Mouse (Mus musculus) left cerebral cortex, postnatal 36 days (tissue): ENCODE data around the gene Anks1. TPM values are rescaled to one million over a fixed set of nuclear protein-coding genes. Genes with fewer than 3 reads are reported as not detected.

Experiments used
- DNase-seq, 2 experiments: peaks; one replicate each; pipeline ENCODE4 v3.0.0; 2021 to 2022; ENCODE audit warnings: low spot score in 2 of 2, mixed read lengths in 1 of 2
- intact Hi-C: fragments of 180-260 bp; cut with DNase I; formaldehyde crosslinking; loops from one replicate; pipeline ENCODE4 v1.15.1; 2025
- total RNA-seq, 2 experiments: library from RNA; stranded (reverse); gene quantifications; 2 replicates each; pipeline ENCODE4 v1.2.3; 2021

Gene Anks1
- total RNA-seq = 10 to 100 TPM; 34.5 to 42.3 TPM

DNA sequence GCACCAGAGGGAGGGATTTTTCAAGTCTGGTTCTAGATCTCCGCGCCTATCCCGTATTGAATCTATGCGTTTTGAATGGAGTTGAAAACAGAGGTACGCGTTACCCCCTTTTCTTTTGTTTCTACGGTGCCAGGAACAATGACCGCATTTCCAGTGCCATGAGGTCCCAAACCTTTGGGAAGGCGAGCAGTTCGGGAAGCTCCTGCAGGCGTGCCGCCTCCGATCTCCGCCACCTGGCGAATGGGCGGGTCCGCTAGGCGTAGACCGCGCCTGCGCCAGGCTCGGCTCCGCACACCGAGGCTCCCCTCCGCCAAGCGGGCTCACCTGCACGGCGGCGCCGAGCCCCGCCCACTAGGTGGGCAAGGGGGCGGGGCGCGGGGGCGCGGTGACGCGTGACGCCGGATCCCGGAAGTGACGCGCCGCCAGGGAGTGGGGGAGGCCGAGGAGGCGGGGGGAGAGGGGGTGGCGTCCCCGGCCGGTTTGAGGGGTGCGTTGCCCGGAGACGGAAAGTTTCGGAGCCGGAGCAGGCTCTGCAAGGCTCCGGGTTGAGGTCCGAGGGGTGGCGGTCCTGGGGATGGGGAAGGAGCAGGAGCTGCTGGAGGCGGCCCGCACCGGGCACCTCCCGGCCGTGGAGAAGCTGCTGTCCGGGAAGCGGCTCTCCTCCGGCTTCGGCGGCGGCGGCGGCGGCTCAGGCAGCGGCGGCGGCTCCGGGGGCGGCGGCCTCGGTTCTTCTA lies at the start of gene Anks1:
Anks1 (plus strand) TSS at position 419 of the 734 bp plus-strand sequence.
- intact Hi-C loops = loop anchor here (5.0 kb wide), 2 partner anchors 67 to 68 kb away; no protein-coding TSS in a partner anchor
- peak; percentile 82 to 84 for DNase-seq

DNA sequence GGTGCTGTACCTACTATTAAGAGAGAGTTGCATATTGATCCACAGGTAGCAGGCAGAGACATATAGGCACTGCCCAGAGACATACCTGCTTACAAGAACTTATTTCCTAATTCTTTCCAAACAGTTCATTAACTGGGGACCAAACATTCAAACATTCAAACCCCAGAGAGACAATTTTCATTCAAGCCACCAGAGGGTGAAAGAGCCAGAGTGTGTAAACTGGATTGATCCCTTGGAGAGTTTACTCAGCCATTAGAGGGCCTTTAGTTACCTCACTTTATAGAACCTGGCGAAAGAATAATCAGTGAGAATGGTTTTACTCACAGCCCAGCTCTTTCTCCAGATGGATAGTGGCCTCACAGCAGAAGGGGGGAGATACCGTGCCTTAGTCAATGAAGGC lies 43.6 kb upstream of the Anks1 start:
- no peak for DNase-seq

DNA sequence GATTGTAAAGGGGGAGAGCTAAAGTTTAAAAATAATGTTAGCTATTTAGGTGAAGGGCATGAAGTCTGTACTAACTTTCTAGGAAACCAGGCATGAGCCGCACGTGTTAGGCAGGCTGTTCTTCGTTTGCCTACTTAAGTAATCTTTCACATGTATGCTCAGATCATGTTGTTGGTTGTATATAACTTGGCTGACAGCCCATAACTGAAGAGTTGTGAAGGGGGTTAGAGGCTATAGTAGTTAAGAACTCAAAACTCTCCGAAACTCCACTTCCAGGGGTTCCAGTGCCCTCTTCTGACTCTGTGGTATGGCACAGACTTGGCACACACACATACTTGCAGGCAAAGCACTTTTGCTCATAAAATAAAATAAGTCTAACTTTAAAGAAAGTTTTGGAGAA lies 42.4 kb upstream of the Anks1 start:
- intact Hi-C loops = no loop called here
- no peak for DNase-seq

More for the DNA sequence above, 43.6 kb upstream of the Anks1 start:
- intact Hi-C loops = no loop called here

DNA sequence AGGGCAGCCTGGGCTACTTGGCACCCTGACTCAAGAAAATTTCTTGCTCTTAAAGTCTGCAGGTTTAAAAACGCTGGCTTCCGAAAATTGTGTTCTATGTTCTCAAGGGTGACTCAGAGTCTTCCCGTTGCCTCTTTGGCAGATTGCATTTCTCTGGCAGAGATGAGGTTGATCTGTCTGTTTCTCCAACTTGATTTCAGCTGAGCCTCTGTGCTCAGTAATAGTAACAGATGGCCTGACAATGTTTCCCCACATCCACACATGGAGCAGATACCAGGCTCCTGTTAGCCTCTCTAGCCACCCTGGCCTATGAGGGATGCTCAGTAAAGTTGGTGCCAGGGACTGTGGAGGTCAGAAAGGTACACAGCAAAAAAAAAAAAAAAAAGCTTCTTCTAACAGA lies 37.3 kb upstream of the Anks1 start:
- DNase-seq = peak; percentile 20 to 31
- intact Hi-C loops = no loop called here

DNA sequence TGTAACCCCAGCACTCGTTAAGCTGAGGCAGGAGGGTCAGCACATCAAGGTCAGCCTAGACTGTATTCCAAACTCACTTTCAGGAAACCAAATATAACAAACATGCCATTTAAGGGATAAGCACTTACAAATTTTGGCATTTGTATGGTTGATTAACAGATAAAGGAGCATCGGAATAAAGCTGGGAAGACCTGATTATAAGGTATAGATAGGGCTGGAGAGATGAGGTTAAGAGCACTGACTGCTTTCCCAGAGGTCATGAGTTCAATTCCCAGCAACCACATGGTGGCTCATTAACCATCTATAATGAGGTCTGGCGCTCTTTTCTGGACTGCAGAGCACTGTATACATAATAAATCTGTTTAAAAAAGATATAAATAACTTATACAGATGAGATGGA lies 35.5 kb upstream of the Anks1 start:
- no peak for DNase-seq
- intact Hi-C loops = no loop called here

DNA sequence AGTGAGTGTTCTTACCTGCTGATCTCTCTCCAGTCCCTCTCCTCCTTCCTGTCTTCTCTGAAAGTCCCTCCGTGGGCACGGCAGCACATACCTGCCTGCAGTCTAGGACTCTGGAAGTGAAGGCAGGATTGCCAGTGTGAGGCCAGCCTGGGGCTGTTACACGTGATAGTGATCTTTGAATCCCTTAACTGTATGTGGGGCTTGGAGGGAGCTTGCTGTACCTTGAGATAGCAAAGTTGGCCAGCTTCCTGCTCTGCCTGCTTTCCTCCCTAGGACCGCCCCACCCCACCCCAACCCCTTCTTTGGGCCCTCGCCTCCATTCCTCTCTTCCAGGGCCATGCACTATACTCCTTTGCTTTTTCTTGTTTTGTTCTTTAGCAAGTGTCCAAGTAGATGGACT lies 34.6 kb upstream of the Anks1 start:
- DNase-seq = no peak
- intact Hi-C loops = no loop called here

DNA sequence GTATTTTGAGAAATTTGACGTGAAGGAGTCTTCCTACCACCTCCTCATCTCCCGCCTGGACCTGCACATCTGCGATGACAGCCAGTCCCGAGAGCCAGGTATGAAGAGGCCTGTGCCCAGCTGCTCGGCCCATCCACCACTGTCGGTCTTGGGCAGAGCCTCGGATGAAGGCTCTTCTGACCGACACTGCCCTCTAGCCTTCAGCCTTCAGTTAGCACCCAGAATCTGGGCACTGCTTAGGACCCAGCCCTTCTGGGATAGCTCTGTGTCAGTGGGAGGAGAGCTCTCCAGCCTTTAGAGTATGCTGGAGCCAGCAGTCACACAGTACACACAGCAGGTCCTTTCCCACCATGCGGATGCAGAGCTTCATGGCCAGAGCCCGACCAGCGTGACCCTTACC lies 27.6 kb upstream of the Anks1 start:
- no peak for DNase-seq
- intact Hi-C loops = no loop called here

DNA sequence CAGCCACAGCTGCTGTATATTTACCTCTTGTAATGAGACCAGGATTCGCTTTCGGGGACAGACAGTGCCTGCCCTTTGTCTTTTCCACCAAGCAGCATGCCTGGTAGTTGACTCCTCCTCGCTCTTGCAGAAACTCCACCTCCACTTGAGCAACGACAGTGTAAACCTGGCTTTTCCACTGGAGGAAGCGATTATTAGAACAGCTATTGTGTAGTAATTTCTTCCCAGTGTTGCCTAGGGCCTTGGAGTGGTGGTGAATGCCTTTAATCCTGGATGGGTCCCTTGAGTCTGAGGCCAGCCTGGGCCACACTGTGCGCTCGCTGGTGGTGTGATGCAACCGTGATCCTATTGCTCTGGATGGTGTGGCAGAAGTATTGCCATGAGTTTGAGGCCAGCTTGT lies 26.0 kb upstream of the Anks1 start:
- DNase-seq = no peak
- intact Hi-C loops = no loop called here

DNA sequence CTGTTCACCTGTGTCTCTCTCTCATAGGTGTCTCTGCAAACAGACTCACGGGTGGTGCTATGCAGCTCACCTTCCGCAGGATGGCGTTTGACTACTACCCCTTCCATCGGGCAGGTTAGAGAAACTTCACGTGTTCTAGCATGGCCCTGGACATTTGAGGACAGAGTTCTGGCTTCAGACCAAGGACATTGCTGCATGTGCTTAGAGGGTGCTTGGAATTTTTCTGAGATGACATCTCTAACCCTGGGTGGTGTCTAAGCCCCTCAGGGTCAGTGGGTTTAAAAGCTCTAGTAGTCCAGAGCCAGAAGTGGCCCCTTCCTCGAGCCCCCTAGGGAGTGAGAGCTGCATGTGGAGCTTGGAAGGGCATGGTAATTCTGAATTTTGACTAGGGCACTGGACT lies 25.1 kb upstream of the Anks1 start:
- DNase-seq = no peak
- intact Hi-C loops = no loop called here

DNA sequence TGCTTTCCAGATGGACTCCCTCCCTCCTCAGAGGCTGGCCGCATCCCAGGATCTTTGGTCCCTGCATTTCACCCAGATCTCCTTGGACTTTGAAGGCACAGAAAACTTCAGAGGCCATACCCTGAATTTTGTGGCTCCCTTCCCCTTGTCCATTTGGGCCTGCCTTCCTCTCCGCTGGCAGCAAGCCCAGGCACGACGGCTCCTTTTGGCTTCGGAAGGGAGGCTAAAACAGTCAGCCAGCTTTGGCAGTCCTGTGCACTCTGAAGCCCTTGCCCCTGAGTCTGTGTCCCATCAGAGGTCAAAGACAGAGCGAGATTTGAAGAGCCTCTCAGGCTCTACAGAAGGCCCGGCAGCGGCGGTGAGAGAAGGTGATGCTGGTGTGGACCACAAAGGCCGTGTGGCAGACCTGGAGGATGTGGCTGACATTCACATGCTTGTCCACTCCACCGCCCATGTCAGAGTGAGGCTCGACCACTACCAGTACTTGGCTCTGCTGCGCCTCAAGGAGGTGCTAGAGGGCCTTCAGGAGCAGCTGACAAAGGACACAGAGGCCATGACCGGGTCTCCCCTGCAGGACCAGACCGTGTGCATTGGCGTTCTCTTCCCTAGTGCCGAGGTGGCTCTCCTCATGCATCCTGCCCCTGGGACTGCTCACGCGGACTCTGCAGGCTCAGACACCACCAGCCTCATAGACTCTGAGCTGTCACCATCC lies 22.5 kb upstream of the Anks1 start:
- no peak for DNase-seq
- intact Hi-C loops = no loop called here

DNA sequence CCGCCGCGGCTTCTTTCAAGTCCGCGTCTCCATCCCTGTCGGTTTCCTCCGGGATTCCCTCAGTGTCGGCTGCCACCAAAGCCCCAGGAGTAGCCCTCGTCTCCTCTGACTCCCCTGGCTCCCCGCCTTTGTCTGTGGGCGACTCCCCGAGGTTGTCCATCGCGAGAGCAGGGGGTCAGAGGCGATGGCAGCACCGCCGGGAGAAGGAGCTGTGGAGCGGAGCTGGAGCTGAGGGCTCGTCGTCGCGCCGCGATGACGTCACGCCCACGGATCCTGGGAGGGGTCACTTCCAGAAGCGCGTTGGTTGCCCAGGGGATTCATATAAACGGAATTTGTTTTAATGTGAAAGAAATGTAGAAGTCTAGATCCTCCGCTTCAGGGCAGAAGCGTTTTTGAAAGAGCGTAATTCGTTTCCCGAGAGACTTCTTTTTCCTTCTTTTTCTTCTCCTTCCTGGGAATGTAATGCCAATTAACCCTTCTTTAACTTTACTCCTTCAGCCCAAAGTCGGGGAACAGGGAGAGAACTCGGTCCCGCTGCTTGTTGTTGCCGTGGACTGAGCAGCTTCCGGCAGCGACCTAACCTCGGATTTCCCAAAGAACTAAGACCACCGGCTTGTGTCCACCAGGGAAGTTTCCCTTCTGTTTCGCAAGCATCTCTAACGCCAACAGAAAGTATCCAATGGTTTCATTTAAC lies 1.4 kb upstream of the Anks1 start:
- intact Hi-C loops = loop anchor here (5.0 kb wide), 2 partner anchors 65 to 70 kb away; no protein-coding TSS in a partner anchor
- DNase-seq = peak; percentile 95 to 97

DNA sequence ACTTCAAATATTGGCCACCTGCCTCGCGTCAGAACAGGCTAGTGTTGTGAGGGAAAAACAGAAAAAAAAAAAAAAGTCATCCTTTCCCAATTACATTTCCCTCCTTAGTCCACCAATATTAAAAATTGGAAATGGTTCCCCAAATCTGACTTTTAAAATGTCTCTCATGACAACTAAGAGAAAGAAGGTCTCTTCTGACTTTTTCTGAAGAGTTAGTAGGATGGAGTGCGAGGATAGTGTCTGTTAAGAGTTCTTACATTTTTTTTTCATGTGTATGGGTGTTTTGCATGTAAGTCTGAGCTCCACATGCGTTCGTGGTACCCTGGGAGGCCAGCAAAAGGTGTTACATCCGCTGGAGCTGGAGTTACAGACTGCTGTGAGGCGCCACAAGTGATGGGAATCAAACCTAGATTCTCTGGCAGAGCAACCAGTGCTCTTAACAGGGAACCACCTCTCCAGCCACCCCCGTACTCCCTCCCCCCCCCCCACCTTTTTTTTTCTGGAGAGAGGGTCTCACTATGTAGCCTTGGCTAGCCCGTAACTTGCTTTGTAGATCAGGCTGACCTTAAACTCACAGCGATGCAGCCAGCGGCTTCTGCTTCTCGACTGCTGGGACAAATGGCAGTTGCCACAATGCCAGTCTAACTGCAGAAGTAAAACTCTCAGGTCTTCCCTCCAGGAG lies 759 bp upstream of the Anks1 start:
- intact Hi-C loops = loop anchor here (5.0 kb wide), 2 partner anchors 66 to 69 kb away; no protein-coding TSS in a partner anchor
- DNase-seq = no peak

DNA sequence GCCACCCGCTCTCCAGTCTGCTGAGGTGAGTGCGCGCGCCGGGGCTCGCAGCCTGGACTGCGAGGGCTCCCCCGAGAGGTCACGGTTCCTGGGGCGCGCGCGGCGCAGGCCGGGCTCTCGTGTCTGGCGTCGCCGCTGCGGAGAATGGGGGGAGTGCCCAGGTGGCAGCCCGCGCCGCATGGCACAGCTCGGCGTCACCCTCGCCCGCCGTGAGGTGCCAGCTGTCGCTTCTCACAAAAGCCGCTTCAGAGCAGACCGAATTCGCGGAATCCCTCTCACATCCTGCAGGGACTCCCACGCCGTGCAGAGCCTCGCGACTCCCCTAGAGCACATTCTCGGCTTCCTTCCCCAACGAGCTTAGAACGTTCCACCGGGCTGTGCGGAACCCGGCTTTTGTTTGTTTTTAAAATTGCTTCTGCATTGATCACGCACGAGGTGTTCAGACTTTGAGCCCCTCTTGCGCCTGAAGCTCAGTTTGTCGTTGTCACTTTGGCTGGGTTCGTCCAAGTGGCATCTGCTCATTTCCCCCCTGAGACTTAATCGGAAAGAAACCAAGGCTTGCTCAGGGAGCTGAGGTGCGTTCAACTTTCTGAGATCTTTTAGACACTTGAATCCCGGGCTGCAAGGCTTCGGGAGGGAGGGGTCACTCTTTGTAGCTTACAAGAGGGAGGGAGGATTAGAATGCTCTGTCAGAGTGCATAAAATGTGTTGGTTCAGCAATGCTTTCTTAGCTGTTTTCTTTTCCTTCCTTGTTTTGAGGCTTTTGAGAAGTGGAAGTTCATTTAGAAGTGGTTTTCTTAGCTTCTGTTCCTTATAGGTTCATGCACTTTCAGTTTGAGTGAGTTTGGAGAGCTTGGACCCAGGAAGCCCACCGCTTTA lies 755 bp downstream of the Anks1 start, which contains the start of gene Taf11:
Taf11 (minus strand) TSS at position 223 of the 879 bp plus-strand sequence.
- intact Hi-C loops = loop anchor here (5.0 kb wide), 3 partner anchors 67 to 152 kb away; no protein-coding TSS in a partner anchor
- DNase-seq = peak; percentile 78 to 86

DNA sequence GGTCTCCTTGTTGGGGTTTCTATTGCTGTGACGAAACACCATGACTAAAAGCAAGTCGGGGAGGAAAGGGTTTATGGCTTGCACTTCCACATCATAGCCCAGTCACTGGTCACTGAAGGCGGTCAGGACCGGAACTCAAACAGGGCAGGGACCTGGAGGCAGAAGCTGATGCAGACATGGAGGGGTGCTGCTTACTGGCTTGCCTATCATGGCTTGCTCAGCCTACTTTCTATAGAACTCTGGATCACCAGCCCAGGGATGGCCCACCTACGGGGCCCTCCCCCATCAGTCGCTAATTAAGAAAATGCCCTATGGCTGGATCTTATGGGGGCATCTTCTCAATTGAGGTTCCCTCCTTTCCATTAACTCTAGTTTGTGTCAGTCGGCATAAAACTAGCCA lies 2.3 kb downstream of the Anks1 start:
- intact Hi-C loops = loop anchor here (5.0 kb wide), 1 partner anchor 151 kb away; no protein-coding TSS in a partner anchor
- no peak for DNase-seq

DNA sequence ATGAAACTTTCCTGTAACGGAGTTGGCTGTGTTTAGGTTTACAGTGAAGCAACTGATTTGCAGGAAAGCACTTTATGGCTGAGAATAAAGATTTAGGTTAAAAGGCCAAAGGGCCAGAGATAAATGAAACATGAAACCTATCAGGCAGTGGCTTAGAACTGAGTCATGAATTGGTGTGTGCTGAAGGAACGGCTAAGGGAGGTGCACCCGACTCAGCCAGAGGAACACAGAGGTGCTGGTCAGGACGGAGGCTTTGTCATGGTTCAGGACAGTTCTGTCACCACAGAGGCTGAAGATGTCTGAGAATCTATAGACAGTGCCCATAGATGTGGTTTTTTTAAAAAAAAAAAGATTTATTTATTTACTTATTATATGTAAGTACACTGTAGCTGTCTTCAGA lies 5.6 kb downstream of the Anks1 start:
- intact Hi-C loops = loop anchor here (5.0 kb wide), 1 partner anchor 148 kb away; no protein-coding TSS in a partner anchor
- no peak for DNase-seq

DNA sequence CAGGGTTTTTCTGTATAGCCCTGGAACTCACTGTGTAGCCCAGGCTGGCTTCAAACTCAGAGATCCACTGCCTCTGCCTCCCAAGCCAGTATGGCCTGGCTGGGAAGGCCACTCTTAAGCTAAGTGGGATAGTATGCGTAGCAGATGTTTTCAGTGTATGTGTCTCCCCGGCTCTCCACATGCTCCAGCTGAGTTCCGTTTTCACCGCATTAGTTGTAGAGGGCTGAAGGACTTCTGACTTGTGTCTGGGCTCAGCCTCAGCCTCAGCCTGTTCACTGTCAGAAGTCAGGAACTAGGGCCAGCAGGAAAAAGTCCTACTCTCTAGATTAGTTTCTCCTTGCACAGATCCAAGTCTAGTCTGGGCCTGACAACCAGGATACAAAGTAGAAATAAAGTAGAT lies 7.3 kb downstream of the Anks1 start:
- intact Hi-C loops = no loop called here
- DNase-seq = no peak

DNA sequence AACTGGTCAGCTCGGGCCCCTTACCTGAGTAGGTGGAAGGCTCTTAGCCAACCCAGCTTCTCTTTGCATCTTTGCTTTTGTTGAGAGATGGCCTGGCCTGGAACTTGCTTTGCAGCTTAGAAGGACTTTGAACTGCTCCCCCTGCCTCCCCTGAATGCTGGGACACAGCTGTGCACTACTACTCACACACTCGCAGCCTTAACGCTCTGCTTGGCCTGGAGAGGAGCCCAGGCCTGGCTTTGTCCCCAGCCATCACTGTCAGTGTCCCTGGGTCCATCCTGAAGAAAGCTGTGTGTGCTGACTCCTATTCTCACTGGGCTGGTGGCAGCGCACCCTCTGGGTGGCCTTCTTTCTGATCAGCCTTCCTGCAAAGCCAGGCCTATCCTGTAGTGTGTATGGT lies 11.6 kb downstream of the Anks1 start:
- intact Hi-C loops = no loop called here
- DNase-seq = no peak

DNA sequence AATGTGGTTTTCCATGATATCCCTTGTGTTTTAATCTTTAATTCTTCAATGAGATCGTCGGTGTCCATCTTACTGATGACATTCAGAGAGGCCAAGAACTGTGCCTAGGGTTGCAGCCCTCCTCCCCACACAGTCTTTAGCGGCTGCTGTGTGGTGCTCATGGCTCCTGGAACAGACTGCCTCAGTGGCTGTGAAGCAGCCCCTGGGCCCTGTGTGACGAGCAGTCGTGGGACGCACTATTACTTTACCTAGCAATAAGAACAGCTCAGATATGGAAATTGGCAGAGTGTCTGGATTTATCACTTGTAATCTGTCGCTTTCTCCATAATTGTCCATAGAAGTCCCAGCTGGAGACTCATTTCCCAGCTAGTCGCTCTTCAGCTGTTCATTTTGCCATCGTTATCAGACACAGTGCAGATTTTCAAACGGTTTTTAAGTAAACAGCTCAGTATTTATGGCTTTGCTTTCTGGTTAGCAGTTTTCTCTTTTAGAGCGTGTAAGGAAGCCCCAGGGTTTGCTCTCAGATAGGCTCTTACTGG lies 13.1 kb downstream of the Anks1 start:
- DNase-seq = no peak

More for the DNA sequence above, 13.1 kb downstream of the Anks1 start:
- intact Hi-C loops = no loop called here
